Mouse (Mus musculus) cerebellum, adult 2 months (tissue): ENCODE data around the gene Mrpl51.

ENCODE experiments used
- CTCF ChIP-seq: fragments of 200-500 bp; IDR thresholded peaks from 2 replicates; pipeline ENCODE4 v1.5.1; 2011; ENCODE audit warnings: low read depth, mild to moderate bottlenecking, control low read depth, low read length, moderate library complexity, borderline replicate concordance; ENCODE audit not compliant: insufficient read depth
- POLR2A ChIP-seq: fragments of 200-500 bp; IDR thresholded peaks from 2 replicates; pipeline ENCODE4 v1.6.1; 2011; ENCODE audit warnings: low read length, control low read depth, borderline replicate concordance; ENCODE audit not compliant: insufficient read depth

DNA sequence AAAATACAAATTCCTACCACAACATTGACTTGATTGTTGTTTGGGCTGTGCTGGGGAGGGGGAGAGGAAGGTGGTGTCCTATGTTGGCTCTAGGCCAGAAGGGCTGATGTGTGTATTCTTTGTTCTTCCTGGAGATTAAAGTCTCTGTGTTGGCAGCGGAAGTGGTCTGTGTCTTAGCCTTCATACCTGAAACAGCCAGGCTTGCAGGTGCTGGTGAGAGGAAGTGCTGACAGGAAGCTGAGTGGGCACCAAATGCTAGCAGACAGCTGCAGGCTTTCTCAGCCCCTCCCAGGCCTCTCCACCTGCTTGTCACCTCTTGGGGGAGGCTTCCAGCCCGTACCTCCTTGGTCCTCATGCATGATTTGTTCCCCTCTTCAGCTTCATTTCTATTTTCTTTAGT lies 30.5 kb downstream of the Mrpl51 start:
- no peak for TF ChIP-seq POLR2A
- no peak for TF ChIP-seq CTCF
